Mouse (Mus musculus): ENCODE measurements around the gene Cpt2.

Cpt2 gene

DNA sequence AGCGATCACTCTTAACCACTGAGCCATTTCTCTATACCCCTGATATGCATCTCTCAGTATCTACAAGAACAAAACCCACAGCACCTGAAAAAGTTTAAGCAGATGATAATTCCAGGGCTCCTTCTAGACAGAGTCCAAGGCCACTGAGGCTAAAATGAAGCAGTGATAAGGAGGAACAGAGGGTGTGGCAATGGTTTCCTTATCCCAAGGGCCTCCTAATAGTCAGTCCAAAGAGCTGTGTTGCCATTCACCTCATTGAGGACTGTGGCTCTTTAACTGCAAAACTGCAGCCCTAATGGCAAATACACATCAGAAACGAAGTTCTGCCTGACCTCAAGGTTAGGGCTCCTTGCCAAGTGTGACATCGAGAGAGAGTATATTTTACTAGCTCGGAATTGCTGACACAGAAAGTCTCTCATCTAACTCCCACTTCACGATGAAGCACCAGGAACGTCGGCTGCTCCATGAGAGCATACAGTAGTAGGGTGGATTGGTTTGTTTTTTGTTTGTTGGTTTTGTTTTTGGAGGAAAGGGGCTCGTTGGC, 2.2 kb downstream of the Cpt2 start:
- DNase-seq (ENCODE audit: low spot score) = peak; percentile 44

DNA sequence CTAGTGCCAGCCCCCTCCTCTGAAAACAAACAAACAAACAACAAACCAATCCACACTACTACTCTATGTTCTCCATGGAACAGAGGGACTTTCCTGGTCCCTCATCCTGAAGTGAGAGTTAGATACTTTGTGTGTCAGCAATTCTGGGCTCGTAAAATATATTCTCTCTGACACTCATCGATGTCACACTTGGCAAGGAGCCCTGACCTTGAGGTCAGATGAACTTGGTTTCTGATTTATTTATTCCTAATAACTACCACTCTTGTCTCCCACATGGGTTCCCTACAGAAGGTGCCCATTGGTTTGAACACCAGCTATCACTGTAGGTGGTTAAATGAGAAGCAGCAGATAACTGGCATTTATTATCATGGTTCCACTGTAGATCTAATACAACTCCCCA, 3.1 kb downstream of the Cpt2 start:
- DNase-seq (ENCODE audit: low spot score) = no peak

DNA sequence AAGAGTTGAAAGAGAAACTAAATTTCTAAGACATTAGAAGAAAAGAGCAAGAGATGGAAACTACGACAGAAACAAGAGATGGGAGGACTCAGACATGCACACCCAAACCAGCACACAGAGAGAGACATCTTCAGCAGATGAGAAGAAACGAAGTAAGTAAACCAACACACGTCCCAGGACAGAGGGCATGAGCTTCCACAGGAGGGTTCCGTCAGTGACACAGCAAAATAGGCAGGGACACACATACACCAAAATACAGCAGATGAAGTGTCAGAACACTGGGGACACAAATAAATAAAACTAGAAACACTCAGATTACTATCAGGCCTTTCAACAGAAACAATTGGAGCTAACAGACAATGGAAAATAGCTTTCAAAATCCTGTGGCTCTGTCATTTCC, 13.4 kb downstream of the Cpt2 start:
- no peak for DNase-seq (ENCODE audit: low spot score)

DNA sequence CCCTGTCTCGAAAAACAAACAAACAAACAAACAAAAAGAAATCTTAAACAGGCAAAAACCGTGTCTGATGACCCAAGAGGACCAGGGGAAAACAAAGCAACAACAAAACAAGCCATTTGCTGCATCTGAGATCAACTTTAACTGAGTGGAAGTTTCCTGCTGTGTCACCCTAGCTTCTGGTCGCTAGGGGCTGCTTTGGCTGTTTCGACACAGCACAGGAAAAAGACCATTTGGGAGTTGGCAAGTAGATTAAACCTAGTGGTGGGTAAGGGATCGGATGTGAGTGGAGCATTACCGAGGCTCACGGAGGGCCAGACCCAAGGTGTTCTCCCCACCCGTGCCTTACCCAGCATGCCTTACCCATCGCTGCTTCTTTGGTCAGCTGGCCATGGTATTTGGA, 16.8 kb downstream of the Cpt2 start:
- no peak for DNase-seq (ENCODE audit: low spot score)

DNA sequence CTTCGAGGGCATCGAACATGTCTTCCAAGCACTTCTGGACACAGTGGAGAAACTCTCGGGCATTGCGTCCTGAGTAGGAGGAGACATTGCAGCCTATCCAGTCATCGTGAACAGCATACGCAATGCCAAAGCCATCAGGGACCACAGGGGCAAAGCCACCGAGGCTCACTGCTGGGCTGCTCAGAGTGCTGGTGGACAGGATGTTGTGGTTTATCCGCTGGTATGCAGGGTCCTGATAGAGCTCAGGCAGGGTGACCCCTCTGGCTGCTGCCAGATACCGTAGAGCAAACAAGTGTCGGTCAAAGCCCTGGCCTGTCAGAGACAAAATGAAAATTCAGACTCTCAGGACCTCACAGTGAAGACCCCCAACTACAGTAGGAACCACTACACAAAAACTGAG, 19.2 kb downstream of the Cpt2 start:
- DNase-seq (ENCODE audit: low spot score) = no peak

DNA sequence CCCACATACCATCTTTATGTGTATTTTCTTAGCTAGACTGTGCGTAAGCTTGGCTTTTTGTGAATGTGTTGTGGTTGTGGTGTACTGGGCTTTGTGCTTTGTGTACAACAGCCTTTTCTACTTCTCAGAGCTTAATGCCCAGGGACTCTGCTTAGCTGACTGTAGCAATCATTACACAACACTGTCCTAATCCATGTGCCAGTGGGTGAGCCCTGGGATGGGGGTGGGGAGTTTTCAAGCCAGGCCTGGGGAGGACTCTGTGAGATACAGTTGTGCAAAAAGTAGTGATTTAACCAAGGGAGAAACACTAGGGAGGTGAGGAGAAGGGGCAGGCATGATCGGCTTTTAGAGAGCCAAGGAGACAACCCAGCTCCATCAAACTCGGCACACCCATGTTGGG, 23.2 kb downstream of the Cpt2 start:
- DNase-seq (ENCODE audit: low spot score) = no peak

DNA sequence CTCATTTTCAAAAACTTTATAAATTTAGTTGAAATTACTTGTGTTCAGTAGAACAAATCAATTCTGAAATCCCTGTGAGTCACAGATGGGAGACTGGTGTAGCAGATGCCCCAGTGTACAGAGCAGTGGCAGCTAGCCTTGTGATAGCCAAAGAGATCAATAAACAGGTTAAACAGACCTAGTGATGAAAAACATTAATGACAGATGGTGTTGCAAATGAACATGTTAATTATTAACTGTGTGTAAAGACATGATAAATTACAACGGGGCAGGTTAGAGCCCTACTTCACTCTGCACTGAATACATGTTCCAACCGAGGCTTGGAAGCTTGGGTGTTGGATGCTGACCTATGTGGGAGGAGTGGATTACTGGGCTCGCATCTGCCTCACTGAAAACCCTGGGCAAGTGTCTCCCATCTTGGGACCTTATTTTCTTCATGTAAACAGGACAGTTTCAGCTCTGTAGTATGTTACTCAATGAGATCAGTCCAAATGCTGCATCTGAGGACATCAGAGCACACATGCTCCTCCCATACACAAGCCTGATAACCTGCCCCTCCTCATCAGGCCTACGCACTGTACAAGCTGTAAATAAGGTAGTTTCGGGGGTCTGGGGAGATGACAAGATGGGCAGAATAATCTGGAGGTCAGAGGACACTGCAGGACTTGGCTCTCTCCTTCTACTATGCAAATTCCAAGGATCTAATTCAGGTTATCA, 24.0 kb downstream of the Cpt2 start:
- no peak for DNase-seq (ENCODE audit: low spot score)

DNA sequence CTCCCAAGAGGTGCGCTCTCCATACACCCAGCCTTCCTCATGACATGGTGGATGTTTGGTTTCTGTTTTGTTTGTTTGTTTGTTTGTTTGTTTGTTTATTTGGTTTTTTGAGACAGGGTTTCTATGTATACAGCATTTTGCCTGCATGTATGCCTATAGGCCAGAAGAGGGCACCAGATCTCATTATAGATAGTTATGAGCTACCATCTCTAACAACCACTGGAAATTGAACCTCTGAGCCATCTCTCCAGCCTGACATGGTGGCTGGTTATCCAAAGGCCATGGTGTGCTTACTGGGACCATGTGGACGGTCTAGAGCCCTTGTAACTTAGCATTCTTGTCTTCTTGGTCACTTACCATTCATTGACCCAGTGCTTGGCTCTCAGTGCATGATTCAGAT, 30.7 kb downstream of the Cpt2 start:
- no peak for DNase-seq (ENCODE audit: low spot score)

DNA sequence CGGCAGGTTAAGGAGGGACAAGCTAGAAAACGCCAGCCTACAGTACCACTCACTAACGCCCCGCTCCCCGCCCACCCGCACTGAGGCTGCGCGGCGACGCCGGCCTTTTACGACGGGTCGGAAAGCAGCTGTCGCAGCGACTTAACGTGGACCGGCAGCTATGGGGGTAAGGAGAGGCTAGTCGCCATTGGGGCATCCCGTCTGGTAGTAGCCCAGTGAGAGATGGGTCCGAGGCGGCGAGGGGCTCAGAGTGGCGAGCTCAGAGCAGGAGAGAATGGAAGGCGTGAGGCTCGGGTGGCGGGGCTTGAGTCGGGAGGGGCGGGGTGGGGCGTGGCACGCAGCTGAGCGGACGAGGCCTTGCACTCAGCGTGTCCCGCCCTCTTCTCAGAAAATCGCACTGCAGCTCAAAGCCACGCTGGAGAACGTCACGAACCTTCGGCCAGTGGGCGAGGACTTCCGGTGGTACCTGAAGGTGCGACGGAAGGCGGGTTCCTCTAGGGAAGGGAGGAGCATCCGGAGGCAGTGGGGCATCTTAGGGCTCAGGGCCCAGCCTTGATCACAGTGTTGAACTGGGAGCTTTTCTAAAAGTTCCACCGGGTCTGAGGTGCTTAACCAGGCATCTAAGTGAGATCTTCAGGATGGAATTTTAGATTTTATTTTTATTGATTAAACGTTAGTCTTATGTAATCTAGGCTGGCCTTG, 33.5 kb downstream of the Cpt2 start, which contains the start of gene 0610037L13Rik:
0610037L13Rik (plus strand) TSS at position 83 of the 702 bp plus-strand sequence.
- DNase-seq (ENCODE audit: low spot score) = peak; percentile 95

DNA sequence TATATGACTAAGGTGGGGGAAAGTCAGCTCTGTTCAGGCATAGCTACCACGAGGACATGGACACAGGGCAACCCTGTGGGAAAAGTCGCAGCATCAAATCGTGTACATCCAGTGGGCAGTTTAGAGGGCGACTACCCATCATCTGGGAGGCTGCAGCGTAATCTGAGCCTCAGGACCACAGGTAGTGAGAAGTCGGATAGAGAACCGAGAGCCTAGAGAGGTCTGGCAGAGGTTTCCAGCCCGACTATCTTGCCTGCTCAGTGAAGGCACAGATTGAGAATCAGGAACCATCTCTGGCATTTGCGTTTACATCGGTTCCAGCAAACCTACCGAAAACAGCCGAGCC, 34.1 kb downstream of the Cpt2 start:
- DNase-seq (ENCODE audit: low spot score) = no peak

DNA sequence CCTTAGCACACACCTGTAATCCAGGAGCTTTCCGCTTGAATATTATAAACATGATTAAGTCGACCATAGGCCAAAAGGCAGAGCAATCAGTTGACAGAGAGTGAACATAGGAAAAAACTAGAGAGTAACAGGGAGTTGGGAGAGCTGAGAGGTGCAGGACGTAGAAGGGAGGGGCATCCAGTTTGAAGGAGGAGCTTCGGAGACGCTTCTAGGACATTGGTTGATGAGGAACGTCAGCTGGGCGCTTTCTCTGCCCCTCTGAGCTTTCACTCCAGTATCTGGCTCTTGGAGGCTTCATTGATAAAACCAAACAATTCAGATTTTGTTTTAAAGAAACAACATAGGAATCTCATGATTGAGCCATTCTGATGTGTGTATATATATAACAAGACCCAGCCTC, 37.0 kb downstream of the Cpt2 start:
- DNase-seq (ENCODE audit: low spot score) = no peak

DNA sequence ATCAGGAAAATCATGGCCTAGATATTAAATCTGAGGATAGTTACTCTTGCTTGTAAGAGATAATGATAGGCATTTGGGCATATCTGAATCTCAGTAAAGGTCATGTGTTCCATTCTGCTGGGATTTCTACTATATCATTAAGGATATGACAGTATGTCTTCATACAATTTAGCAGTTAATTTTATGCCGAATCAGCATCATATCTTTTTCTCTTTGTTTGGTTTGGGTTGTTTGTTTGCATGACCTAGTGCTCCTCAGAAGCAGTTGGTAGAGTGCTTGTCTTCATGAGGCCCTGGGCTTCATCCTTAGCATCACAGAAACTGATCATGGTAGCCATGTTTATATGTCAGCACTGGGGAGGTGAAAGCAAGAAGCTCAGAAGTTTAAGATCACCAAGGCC, 41.8 kb downstream of the Cpt2 start:
- no peak for DNase-seq (ENCODE audit: low spot score)

DNA sequence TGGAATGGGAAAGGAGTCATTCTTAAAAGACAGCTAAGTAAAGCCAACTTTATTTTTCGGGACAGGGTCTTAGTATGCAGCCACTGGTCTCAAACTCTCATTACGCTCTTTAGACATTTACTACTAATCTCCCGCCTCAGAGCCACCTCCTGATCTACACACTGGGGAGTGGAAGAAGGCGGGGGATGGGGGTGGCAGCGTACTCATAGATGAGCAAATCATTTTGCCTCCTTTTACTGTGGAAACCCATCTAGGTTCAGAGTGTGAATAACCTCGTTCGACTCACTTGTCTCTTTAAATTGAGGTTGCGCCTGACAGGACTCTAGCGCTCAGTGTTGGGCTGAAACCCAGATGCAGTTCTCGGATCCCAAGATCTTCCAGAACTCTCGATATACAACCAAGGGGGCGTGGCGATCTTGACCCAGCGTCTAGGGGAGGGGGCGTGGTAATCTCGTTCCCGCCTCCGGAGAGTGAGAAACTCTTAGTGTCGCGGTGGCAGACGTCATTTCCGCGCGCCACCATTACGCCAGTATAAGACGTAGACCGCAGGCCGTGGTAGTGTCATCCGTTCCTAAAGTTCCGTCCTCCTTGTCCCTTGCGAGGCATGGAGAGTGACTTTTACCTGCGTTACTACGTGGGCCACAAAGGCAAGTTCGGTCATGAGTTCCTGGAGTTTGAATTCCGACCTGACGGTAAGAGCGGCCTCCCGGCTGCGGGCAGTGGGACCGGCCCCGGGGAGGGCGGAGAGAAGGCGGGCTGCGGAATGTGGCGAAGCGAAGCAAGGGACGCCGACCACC, 44.0 kb downstream of the Cpt2 start, which contains the start of gene Magoh:
Magoh (plus strand) TSS at position 502 of the 797 bp plus-strand sequence.
- DNase-seq (ENCODE audit: low spot score) = peak; percentile 98

DNA sequence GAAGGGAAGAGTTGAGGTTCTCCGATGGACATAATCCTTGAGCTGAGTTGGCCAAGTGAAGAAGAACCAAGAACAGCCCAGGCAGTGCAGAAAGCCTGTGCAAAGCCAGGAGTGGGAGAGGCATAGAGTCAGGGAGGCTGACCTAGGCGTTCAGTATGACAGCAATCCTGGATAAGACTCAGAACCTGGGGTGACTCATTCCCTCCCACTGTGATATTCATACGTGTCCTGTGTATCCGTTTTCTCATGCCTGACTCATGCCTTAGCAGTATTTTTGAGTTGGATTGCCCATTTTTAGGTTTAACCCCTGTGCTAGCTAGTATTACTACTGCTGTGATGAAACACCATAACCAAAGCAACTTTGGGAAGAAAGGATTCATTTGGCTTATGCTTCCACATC, 58.5 kb downstream of the Cpt2 start:
- no peak for DNase-seq (ENCODE audit: low spot score)

DNA sequence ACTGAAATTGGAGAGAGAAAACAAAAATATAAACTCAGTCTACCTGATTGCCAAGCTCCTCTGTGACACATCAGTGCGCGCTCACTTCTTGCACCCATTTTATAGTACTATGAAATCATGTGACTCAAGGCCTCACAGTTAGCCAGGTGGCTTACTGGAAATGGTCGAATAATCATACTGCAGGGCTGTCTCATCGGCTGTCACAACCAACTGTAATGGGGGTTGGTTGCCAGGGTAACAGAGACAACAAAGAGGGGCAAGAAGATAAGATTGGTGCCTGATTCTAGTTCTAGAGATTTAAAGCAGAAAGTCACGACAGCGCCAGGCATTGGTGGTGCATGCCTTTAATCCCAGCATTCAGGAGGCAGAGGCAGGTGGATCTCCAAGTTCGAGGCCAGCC, 64.4 kb downstream of the Cpt2 start:
- no peak for DNase-seq (ENCODE audit: low spot score)

DNA sequence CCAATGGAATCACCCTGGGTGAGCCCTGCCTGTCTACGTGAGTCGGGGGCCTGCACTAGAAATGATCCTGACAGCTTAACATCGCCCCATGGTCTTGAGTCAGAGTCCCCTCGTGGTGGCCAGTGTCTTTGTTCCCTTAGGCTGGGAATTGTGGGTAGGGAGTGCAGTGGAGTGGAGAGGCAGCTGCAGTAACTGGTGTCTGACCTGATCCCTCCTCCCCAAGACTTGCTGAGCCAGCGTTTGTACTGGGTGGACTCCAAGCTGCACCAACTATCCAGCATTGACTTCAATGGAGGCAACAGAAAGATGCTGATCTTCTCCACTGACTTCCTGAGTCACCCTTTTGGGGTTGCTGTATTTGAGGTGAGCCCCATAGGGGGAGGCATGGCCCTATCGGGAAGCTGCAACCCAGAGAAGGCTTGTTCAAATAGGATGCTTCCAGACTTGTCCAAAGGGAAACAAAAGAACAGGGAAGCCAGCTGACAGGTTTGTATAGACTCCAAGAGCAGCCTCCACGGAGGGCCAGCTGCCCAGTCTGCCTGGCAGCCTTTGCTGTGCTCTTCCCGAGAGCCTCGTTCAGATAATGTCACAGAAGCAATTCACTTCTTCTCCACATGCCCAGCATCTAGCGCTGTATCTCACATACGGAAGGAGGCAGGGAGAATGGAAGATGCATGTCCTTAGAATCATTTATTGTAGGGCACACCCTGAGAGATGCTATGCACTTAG, 66.3 kb downstream of the Cpt2 start:
- DNase-seq (ENCODE audit: low spot score) = no peak
